Mouse (Mus musculus) kidney, adult 2 months (tissue): Measurements from ENCODE around the gene Npw.

Experiments
- CTCF ChIP-seq: fragments of 200-500 bp; conservative IDR thresholded peaks from 2 replicates; pipeline ENCODE4 v1.5.1; 2011; ENCODE audit warnings: low read depth, mild to moderate bottlenecking, control low read depth, low read length, moderate library complexity, mixed read lengths; ENCODE audit not compliant: insufficient read depth, insufficient read length
- POLR2A ChIP-seq: fragments of 200-500 bp; IDR thresholded peaks from one replicate; pipeline ENCODE4 v1.6.1; 2011; ENCODE audit warnings: low read depth, low read length, control low read depth

- TF ChIP-seq POLR2A (no peak), CTCF (no peak)
Observed at GRCm38 (mm10) chr17:24635024-24635423, 23.2 kb downstream of the Npw start.
